28 mouse cellular contexts compared by ENCODE assay signal in genomic region chr2:47053689-47054088, GRCm38 (mm10).
DNase-seq lines count a peak whose midpoint lies in the region; ATAC-seq and TF ChIP-seq lines count a peak whose summit lies in the region.
"Had no signal": no experiment of that assay in that cellular context is flagged by ENCODE, and none has a peak within 500 bp of the region (broad histone marks: within the 10 kb centered on the region; RNA-seq: fewer than 3 reads in every experiment).

No protein-coding gene starts in this region.

- TF ChIP-seq POLR2A in MEL (IDR thresholded peaks at IDR 0.05; ENCODE audit: control insufficient read depth in 1 of 2, insufficient read depth in 1 of 2, low read depth in 1 of 2, low read length in 2 of 2, poor library complexity in 1 of 2) = no peak

- no peaks in the 10 kb centered on the region for H3K4me1 ChIP-seq in lung, embryonic 14.5 days (ENCODE audit: insufficient read depth)
- no peaks in the 10 kb centered on the region for H3K4me1 ChIP-seq in MEL (ENCODE audit: control insufficient read depth in 1 of 2, insufficient read depth in 2 of 2, low read length in 2 of 2)
- H3K4me1 ChIP-seq: embryonic facial prominence, embryonic 12.5 days; forebrain, embryonic 13.5 days; hindbrain, embryonic 13.5 days; limb, embryonic 12.5 days; liver, embryonic 13.5 days; megakaryocyte, embryonic 14.5 days; midbrain, embryonic 15.5 days; neural tube, embryonic 13.5 days had no signal

- no peaks in the 10 kb centered on the region for H3K79me2 ChIP-seq in MEL (ENCODE audit: control insufficient read depth, insufficient read depth, low read length, poor library complexity)

- peak; percentile 43 for TF ChIP-seq RAD21 in MEL (IDR thresholded peaks at IDR 0.05; ENCODE audit: low read depth, low read length)

- 83% methylated on average over 3 of the region's 3 CpGs for WGBS in lung, embryonic 14.5 days

- H3K4me2 ChIP-seq in lung, embryonic 14.5 days = no peak overlapping the region
- H3K4me2 ChIP-seq: embryonic facial prominence, embryonic 12.5 days; forebrain, embryonic 13.5 days; hindbrain, embryonic 13.5 days; limb, embryonic 12.5 days; liver, embryonic 13.5 days; midbrain, embryonic 15.5 days; neural tube, embryonic 13.5 days had no signal

- H3K27me3 ChIP-seq in lung, embryonic 14.5 days (ENCODE audit: insufficient read depth, low read length) = no peaks in the 10 kb centered on the region
- H3K27me3 ChIP-seq in MEL (ENCODE audit: control insufficient read depth in 1 of 2, insufficient read depth in 2 of 2, low read length in 2 of 2) = no peaks in the 10 kb centered on the region
- H3K27me3 ChIP-seq: embryonic facial prominence, embryonic 12.5 days; forebrain, embryonic 13.5 days; hindbrain, embryonic 13.5 days; limb, embryonic 12.5 days; liver, embryonic 13.5 days; megakaryocyte, embryonic 14.5 days; midbrain, embryonic 15.5 days; neural tube, embryonic 13.5 days had no signal

- no peak overlapping the region for H3K4me3 ChIP-seq in lung, embryonic 14.5 days (ENCODE audit: low read depth, low read length)
- H3K4me3 ChIP-seq in MEL (ENCODE audit: control insufficient read depth in 1 of 2, insufficient read depth in 1 of 2, low read depth in 2 of 2, low read length in 2 of 2) = no peak overlapping the region
- H3K4me3 ChIP-seq: embryonic facial prominence, embryonic 12.5 days; forebrain, embryonic 13.5 days; heart, adult 2 months; hindbrain, embryonic 13.5 days; limb, embryonic 12.5 days; liver, embryonic 13.5 days; megakaryocyte, embryonic 14.5 days; midbrain, embryonic 15.5 days; myocyte; neural tube, embryonic 13.5 days had no signal

- ATAC-seq in frontal cortex, adult (ENCODE audit: low TSS enrichment) = peak; percentile 67
- no peak for ATAC-seq in lung, embryonic 14.5 days (ENCODE audit: insufficient read depth)
- no peak for ATAC-seq in cerebellum, adult (ENCODE audit: insufficient number of reproducible peaks, low FRiP score, low TSS enrichment)
- ATAC-seq: forebrain, embryonic 13.5 days; inflammation-experienced regulatory T-cells, adult 6 months; midbrain, embryonic 15.5 days had no signal

- peak; percentile 15; the same call in 1 of the 2 replicates for TF ChIP-seq CTCF in lung, embryonic 14.5 days (IDR thresholded peaks at IDR 0.05; ENCODE audit: low read depth)
- peak in 1 of 3 experiments; percentile 66; a peak in 2 of 6 replicates for TF ChIP-seq CTCF in MEL (IDR thresholded peaks at IDR 0.05 in 2 of 3, conservative IDR thresholded peaks at IDR 0.05 in 1 of 3; ENCODE audit: control insufficient read depth in 1 of 3, insufficient read depth in 1 of 3, low read depth in 2 of 3, low read length in 3 of 3, poor library complexity in 1 of 3, severe bottlenecking in 1 of 3)

- no peak overlapping the region for H3K27ac ChIP-seq in lung, embryonic 14.5 days (ENCODE audit: low read depth)
- H3K27ac ChIP-seq in MEL (ENCODE audit: control insufficient read depth, low read depth, low read length) = no peak overlapping the region
- H3K27ac ChIP-seq: embryonic facial prominence, embryonic 12.5 days; forebrain, embryonic 13.5 days; heart, adult 2 months; hindbrain, embryonic 13.5 days; limb, embryonic 12.5 days; liver, embryonic 13.5 days; midbrain, embryonic 15.5 days; neural tube, embryonic 13.5 days had no signal

- H3K36me3 ChIP-seq in lung, embryonic 14.5 days (ENCODE audit: insufficient read depth) = no peaks in the 10 kb centered on the region
- H3K36me3 ChIP-seq in MEL (ENCODE audit: control insufficient read depth in 1 of 2, insufficient read depth in 2 of 2, low read length in 2 of 2) = no peaks in the 10 kb centered on the region
- H3K36me3 ChIP-seq: embryonic facial prominence, embryonic 12.5 days; hindbrain, embryonic 13.5 days; limb, embryonic 12.5 days; liver, embryonic 13.5 days; midbrain, embryonic 15.5 days; neural tube, embryonic 13.5 days had no signal

- no peak for TF ChIP-seq EP300 in MEL (IDR thresholded peaks at IDR 0.05; ENCODE audit: low read depth in 1 of 2, low read length in 2 of 2)

- H3K9ac ChIP-seq in lung, embryonic 14.5 days = no peak overlapping the region
- H3K9ac ChIP-seq in MEL (ENCODE audit: control insufficient read depth, low read depth, low read length, poor library complexity, severe bottlenecking) = no peak overlapping the region
- H3K9ac ChIP-seq: embryonic facial prominence, embryonic 12.5 days; forebrain, embryonic 13.5 days; hindbrain, embryonic 13.5 days; limb, embryonic 12.5 days; liver, embryonic 13.5 days; midbrain, embryonic 15.5 days; neural tube, embryonic 13.5 days had no signal

- H3K9me3 ChIP-seq in lung, embryonic 14.5 days (ENCODE audit: low read depth, low read length) = no peaks in the 10 kb centered on the region
- H3K9me3 ChIP-seq in MEL (replicated peaks; ENCODE audit: insufficient read depth, low read length) = no peaks in the 10 kb centered on the region
- H3K9me3 ChIP-seq: embryonic facial prominence, embryonic 12.5 days; forebrain, embryonic 13.5 days; hindbrain, embryonic 13.5 days; limb, embryonic 12.5 days; liver, embryonic 13.5 days; megakaryocyte, embryonic 14.5 days; midbrain, embryonic 15.5 days; neural tube, embryonic 13.5 days had no signal

- DNase-seq in frontal cortex, postnatal 25 days (ENCODE audit: low spot score in 2 of 2) = no peak
- peak; percentile 6 for DNase-seq in lung, embryonic 14.5 days
- no peak for DNase-seq in lung, postnatal 36 days
- peak; percentile 3 for DNase-seq in MEL (ENCODE audit: low read depth, low spot score)
- no peak for DNase-seq in adrenal gland, adult (ENCODE audit: inconsistent age in 2 of 2, low spot score in 1 of 2)
- DNase-seq: adrenal gland, postnatal 10 days; cerebellum, adult 11 months; cerebellum, adult 9-11 months; gastrocnemius, postnatal 36 days; heart, adult 2 months; kidney, adult 2 months; kidney, postnatal 10 days; liver, embryonic 13.5 days; lung, adult 2 months; retina, postnatal 1 day; right cerebral cortex, postnatal 25 days; spleen, adult 18-20 months had no signal

TF ChIP-seq in MEL, 35 proteins besides CTCF, POLR2A, EP300 and RAD21:
- no peak for TF ChIP-seq MAX (IDR thresholded peaks at IDR 0.05; ENCODE audit: low read length)
- TF ChIP-seq ELF1 (IDR thresholded peaks at IDR 0.05; ENCODE audit: low read depth, low read length) = no peak
- TF ChIP-seq ZNF384 (IDR thresholded peaks at IDR 0.05; ENCODE audit: low read depth, low read length) = peak; percentile 52; the same call in 1 of the 2 replicates
- TF ChIP-seq SMC3 (IDR thresholded peaks at IDR 0.05; ENCODE audit: low read depth, low read length) = peak; percentile 66
- no peak for TF ChIP-seq NRF1 (IDR thresholded peaks at IDR 0.05; ENCODE audit: insufficient read depth, low read depth, low read length, poor library complexity, severe bottlenecking)
- no peak for TF ChIP-seq USF2 (IDR thresholded peaks at IDR 0.05; ENCODE audit: borderline replicate concordance in 1 of 2, insufficient read depth in 1 of 2, low read depth in 1 of 2, low read length in 2 of 2)
- TF ChIP-seq MAZ (IDR thresholded peaks at IDR 0.05; ENCODE audit: low read depth, low read length) = no peak
- no peak for TF ChIP-seq UBTF (IDR thresholded peaks at IDR 0.05; ENCODE audit: borderline replicate concordance, insufficient read depth, low read depth, low read length)

Comparison
In these comparisons a context has a peak if more than half of its experiments do, and no peak if none do; other contexts are left out.
1. DNase-seq: peak in lung, embryonic 14.5 days (single experiment) and MEL (single experiment); none in frontal cortex, postnatal 25 days (0 of 2), lung, postnatal 36 days (single experiment) and adrenal gland, adult (0 of 2).